Mouse (Mus musculus) bone marrow, adult 2 months (tissue): ENCODE results near the gene Miga2. TPM values are rescaled to one million over a fixed set of nuclear protein-coding genes. Genes with fewer than 3 reads are reported as not detected.

Source experiments
- H3K27ac ChIP-seq: fragments of 200-500 bp; 2 replicates; pipeline ENCODE4 v1.5.1; 2012; ENCODE audit warnings: low read depth, mild to moderate bottlenecking, control low read depth, inconsistent platforms, low read length; ENCODE audit not compliant: control insufficient read depth, poor library complexity, insufficient read depth
- H3K4me1 ChIP-seq: fragments of 200-500 bp; 2 replicates; pipeline ENCODE4 v1.6.1; 2011; ENCODE audit warnings: low read length; ENCODE audit not compliant: control insufficient read depth, insufficient read depth
- H3K4me3 ChIP-seq: fragments of 200-500 bp; replicated peaks from 2 replicates; pipeline ENCODE3; 2011; ENCODE audit warnings: mild to moderate bottlenecking, low read depth, low read length, control low read depth; ENCODE audit not compliant: control insufficient read depth
- CTCF ChIP-seq: fragments of 200-500 bp; IDR thresholded peaks from 2 replicates; pipeline ENCODE4 v1.5.1; 2011; ENCODE audit warnings: low read length, control low read depth; ENCODE audit not compliant: control insufficient read depth, insufficient read depth
- POLR2A ChIP-seq: fragments of 200-500 bp; IDR thresholded peaks from 2 replicates; pipeline ENCODE4 v1.6.1; 2011; ENCODE audit warnings: low read depth, mild to moderate bottlenecking, control low read depth, low read length, borderline replicate concordance; ENCODE audit not compliant: control insufficient read depth
- WGBS: fragments of 180-500 bp; shearing (Covaris S2); methylation state at CpG from one replicate; pipeline ENCODE4 v1.1.7; 2018; 5-methylcytosine and 5-hydroxymethylcytosine counted together
- polyA plus RNA-seq: library from polyadenylated mRNA; stranded (reverse); fragments of >200 nt; gene quantifications from 2 replicates; pipeline ENCODE4 v1.2.4, GENCODE M21; 2011; ENCODE audit warnings: low replicate concordance; ENCODE audit not compliant: missing spikeins, insufficient read depth, insufficient read length

Miga2 gene
- polyA plus RNA-seq, 1 experiment, result 8.5 TPM

DNA sequence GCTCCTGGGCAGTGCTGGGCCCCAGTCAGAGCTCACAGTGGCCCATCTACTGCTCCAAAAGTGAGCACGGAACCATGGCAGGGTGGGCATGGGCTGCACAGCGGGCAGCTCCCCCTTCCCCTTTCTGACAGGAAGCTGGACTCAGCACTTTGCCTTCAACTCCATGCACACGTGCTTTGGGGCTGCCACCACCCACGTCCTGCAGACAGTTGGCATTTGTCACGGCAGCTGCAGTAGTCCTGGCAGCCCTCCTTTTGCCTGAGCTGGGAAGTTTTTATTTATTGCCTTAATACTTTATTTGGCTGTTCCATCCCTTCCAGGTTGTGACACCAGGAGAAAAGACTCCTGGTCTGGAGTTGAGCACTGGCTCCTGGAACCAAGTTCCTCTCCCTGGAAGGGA, 20.8 kb downstream of the Miga2 start:
- Histone ChIP-seq H3K4me3 (no peak overlapping the region), H3K27ac (no peak overlapping the region), H3K4me1 (no peaks in the 10 kb centered on the region)
- 15% methylated on average over 5 of the region's 5 CpGs for WGBS
- TF ChIP-seq CTCF, result no peak
- no peak for TF ChIP-seq POLR2A

DNA sequence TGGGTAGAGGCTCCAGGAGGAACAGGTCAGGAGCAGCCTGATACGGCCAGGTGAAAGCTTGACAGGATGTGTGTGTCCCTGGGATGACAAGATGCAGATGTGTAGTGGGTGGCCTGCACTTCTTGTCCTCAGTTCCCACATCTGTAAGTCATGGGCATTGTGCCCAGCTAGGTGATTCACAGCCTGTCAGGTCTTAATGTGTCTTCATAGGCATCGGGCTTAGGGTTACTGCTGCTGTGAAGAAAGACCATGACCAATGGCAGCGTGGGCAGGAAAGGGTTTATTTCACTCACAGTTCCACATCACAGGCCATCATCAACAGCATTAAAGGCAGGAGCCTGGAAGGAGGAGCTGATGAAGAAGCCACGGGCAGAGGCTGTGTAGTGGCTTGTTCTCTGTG, 21.6 kb downstream of the Miga2 start:
- H3K4me3 ChIP-seq, result no peak overlapping the region
- H3K4me1 ChIP-seq, result no peaks in the 10 kb centered on the region
- WGBS, result 82% methylated on average over 4 of the region's 4 CpGs
- TF ChIP-seq CTCF (no peak), POLR2A (no peak)
- no peak overlapping the region for H3K27ac ChIP-seq

DNA sequence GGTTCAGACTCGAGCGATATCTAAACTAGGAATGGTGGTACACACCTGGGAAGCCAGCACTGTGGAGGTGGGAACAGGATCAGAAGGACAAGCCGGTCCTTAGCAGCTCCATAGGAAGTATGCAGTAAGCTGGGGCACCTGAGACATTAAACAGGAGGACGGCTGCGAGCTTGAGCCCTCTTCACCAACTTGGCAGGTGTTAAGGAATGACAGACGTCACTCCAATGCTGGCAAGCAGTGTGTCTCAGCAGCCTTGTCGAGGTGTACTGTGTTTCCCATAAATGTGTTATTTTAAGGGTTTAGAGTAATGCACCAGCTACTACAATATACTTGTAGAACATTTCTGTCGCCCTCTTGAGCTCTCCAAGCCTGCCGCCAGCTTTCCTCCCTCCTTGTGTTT, 22.9 kb downstream of the Miga2 start:
- WGBS, result 88% methylated on average over 9 of the region's 9 CpGs
- no peak for TF ChIP-seq CTCF
- no peak for TF ChIP-seq POLR2A
- no peaks in the 10 kb centered on the region for H3K4me1 ChIP-seq
- H3K27ac ChIP-seq, result no peak overlapping the region
- H3K4me3 ChIP-seq, result no peak overlapping the region

DNA sequence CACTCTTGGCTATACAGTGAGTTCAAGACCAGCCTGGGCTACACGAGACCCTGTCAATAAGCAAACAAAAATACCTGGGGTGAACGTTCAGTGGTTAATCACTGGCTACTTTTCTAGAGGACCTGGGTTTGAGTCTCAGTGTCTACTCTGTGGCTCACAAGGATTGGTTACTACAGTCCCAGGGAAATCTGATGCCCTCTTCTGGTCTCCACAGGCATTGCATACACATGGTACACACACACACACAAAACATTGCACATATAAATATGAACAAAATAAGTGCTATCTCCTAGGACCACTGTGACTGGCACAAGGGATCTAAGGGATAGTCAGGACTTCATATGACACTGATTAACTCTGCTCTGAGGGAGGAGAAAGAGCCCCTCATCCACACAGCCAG, 25.0 kb downstream of the Miga2 start:
- Histone ChIP-seq H3K27ac (no peak overlapping the region), H3K4me1 (peaks cover 2% of the 10 kb centered on the region; the same call in 1 of the 2 replicates), H3K4me3 (no peak overlapping the region)
- TF ChIP-seq POLR2A (no peak), CTCF (no peak)
- 94% methylated on average over 2 of the region's 2 CpGs for WGBS

DNA sequence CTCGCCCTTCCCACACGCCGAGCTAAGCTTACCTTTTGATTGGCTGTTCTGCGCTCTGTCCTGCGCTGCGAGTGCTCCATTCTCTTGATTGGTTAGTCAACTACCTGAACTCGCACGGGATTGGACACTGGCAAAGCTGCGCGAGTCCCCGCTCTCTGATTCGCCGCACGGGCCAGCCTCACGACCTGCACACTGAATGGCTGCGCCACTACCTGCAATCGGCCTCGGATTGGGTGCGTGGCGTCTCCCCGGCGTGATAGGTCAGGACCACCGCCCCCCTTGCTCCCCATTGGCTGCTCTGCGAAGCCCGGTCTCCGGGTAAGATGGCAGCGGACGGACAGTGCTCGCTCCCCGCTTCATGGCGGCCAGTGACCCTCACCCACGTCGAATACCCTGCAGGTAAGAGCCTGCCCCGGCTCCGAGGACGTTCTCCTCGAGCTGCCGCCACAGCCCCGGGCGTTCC, 28.1 kb downstream of the Miga2 start, which contains the start of gene Dolpp1:
Dolpp1 (plus strand) TSS at position 141 of the 463 bp plus-strand sequence.
- H3K4me3 ChIP-seq, result peak within 1 kb of the TSS; percentile 75
- H3K4me1 ChIP-seq, result peaks cover 2% of the 10 kb centered on the region; the same call in 1 of the 2 replicates
- TF ChIP-seq POLR2A, result peak; percentile 53; the same call in 1 of the 2 replicates
- no peak for TF ChIP-seq CTCF
- H3K27ac ChIP-seq, result peak within 1 kb of the TSS; percentile 69
- WGBS, result under 1% methylated on average over 40 of the region's 40 CpGs

DNA sequence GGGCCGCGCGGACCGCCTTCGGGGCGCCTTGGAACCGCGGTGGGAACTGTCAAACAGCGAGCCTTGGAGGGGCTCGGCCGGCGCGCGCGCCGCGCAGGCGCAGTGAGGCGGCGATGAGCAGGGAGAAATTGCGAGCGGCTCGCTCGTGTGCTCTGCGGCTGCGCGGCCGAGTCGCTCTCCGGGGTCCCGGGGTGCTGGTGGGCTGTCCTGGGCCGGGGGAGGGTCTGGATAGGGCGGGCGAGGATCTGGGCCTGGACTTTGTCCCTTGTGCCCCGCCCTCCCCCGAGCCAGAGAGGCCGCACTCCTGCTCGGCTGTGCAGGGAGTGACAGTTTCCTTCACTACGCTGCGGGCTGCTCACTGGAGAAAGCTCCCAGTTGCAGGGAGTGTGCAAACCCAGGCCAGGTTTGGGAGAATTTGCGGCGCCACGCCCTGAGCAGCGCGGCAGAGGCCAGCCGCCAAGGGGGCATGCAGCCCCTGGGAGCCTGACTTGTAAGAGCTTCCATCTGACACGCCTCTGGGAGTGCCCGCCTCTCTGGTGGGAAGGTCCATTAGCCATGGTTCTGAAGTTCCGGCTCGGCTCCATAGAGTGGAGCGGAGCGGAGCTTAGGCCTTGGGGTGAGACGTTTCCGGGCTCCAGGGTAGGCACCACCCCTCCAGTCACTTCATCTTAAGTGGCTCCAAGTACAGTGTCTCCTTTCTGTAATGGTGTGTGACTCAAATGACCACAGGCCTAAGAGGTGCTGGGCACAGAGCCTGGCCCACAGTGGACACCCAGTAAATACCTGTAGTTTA, 28.7 kb downstream of the Miga2 start:
- WGBS, result under 1% methylated on average over 54 of the region's 54 CpGs
- TF ChIP-seq CTCF (no peak), POLR2A (peak; percentile 10; the same call in 1 of the 2 replicates)
- peak overlapping the region; percentile 69 for H3K27ac ChIP-seq
- H3K4me3 ChIP-seq, result peak overlapping the region; percentile 75
- peaks cover 2% of the 10 kb centered on the region; the same call in 1 of the 2 replicates for H3K4me1 ChIP-seq

DNA sequence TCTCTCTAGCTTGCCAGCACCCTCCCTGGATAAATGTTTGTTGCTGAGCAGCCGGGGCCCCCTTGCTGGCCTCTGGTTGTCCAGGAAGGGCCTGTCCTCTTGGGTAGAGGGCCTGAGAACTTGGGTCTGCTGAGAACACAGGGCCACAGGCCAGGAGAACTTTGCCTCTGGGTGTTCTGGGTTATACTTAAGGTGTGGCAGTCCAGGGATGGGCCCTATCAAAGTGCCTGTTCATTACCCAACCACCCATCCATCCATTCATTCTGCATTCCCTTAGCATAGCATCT, 29.3 kb downstream of the Miga2 start:
- H3K27ac ChIP-seq, result no peak overlapping the region
- peak overlapping the region; percentile 75 for H3K4me3 ChIP-seq
- H3K4me1 ChIP-seq, result peaks cover 2% of the 10 kb centered on the region; the same call in 1 of the 2 replicates
- no peak for TF ChIP-seq POLR2A
- WGBS, result 58% methylated on average over 1 of the region's 1 CpGs

DNA sequence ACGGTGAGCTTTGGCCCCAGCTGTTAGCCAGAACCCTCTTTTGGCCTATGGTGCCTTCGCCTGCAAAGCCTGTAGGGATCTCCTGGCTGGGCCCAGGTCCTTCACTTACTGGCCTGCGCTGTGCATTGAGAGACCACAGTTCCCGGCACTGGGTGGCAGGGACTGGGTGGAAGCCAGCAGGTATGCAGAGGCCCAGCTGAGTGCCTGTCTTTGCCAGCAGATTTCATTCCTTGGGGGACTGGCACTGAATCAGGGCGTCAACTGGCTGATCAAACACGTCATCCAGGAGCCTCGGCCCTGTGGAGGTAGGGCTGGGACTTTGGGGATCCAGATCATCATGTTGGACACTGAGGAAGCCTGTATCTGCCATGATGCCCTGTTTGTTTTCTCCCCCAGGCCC, 31.7 kb downstream of the Miga2 start:
- Histone ChIP-seq H3K4me1 (peaks cover 2% of the 10 kb centered on the region; the same call in 1 of the 2 replicates), H3K4me3 (no peak overlapping the region), H3K27ac (no peak overlapping the region)
- WGBS, result 88% methylated on average over 7 of the region's 7 CpGs
- no peak for TF ChIP-seq CTCF
- TF ChIP-seq POLR2A, result no peak
